Mouse (Mus musculus) hindbrain, postnatal 0 days (tissue): ENCODE measurements at regions not wholly inside any gene's neighbourhood (a gene's known extent, or its start where the extent isn't known, plus 50 kb on each side); places are given as distances from the start of the nearest gene placed in this dataset.
A peak's percentile ranks its signal among the peaks of the same experiment; 100 is the strongest.

Experiments used
- ATAC-seq: fragments of 200-750 bp; cut with Nextera tagmentation; 2 replicates; pipeline ENCODE4 v1.8.0; 2017; ENCODE audit warnings: mild to moderate bottlenecking, moderate TSS enrichment, moderate library complexity
- DNase-seq: peaks from one replicate; pipeline ENCODE4 v3.0.0-alpha.2; 2015; ENCODE audit warnings: low spot score
- H3K27ac ChIP-seq: fragments of 300-500 bp; sonication (generic); 2 replicates; pipeline ENCODE4 v1.5.1; 2014; ENCODE audit warnings: mild to moderate bottlenecking
- H3K27me3 ChIP-seq: fragments of 300-500 bp; sonication (generic); 2 replicates; pipeline ENCODE4 v1.6.1; 2014; ENCODE audit warnings: low read length, mixed read lengths; ENCODE audit not compliant: insufficient read depth
- H3K36me3 ChIP-seq: fragments of 300-500 bp; sonication (generic); 2 replicates; pipeline ENCODE4 v1.6.1; 2014; ENCODE audit warnings: low read length, mixed read lengths; ENCODE audit not compliant: insufficient read depth
- H3K4me1 ChIP-seq: fragments of 300-500 bp; sonication (generic); 2 replicates; pipeline ENCODE4 v1.6.1; 2014; ENCODE audit warnings: antibody characterized with exemption, low read length, mixed read lengths; ENCODE audit not compliant: insufficient read depth
- H3K4me2 ChIP-seq: fragments of 300-500 bp; sonication (generic); 2 replicates; pipeline ENCODE4 v1.6.1; 2014; ENCODE audit warnings: low read depth, mild to moderate bottlenecking, low read length, moderate library complexity, mixed read lengths
- H3K4me3 ChIP-seq: fragments of 300-500 bp; sonication (generic); 2 replicates; pipeline ENCODE4 v1.5.1; 2014; ENCODE audit warnings: low read length
- H3K9ac ChIP-seq: fragments of 300-500 bp; sonication (generic); replicated peaks from 2 replicates; pipeline ENCODE4 v1.6.1; 2014; ENCODE audit warnings: mild to moderate bottlenecking, low read length, moderate library complexity, mixed read lengths
- H3K9me3 ChIP-seq: fragments of 300-500 bp; sonication (generic); 2 replicates; pipeline ENCODE4 v1.6.1; 2016; ENCODE audit warnings: low read length, mixed read lengths
- CTCF ChIP-seq: IDR thresholded peaks from 2 replicates; pipeline ENCODE4 v1.5.1; 2016; ENCODE audit warnings: antibody characterized with exemption, control low read depth, low read depth
- WGBS: fragments of 180-500 bp; shearing (Covaris S2); extraction: QIAGEN DNeasy Blood & Tissue Kit; methylation state at CpG from one replicate; pipeline ENCODE4 v1.1.7; 2014; 5-methylcytosine and 5-hydroxymethylcytosine counted together

- WGBS: 86% methylated on average over 5 of the region's 5 CpGs
- Histone ChIP-seq H3K4me1 (no peaks in the 10 kb centered on the region), H3K36me3 (no peaks in the 10 kb centered on the region), H3K4me2 (no peak overlapping the region), H3K4me3 (no peak overlapping the region), H3K27ac (no peak overlapping the region), H3K9ac (no peak overlapping the region), H3K9me3 (no peaks in the 10 kb centered on the region), H3K27me3 (no peaks in the 10 kb centered on the region)
- ATAC-seq (no peak), DNase-seq (no peak)
- no peak for TF ChIP-seq CTCF
Observed at GRCm38 (mm10) chr15:32012838-32013237, 164.3 kb upstream of the Tas2r119 start.

- DNase-seq (no peak), ATAC-seq (no peak)
- H3K4me1 ChIP-seq: no peaks in the 10 kb centered on the region
- no peaks in the 10 kb centered on the region for H3K36me3 ChIP-seq
- H3K27ac ChIP-seq: no peak overlapping the region
- no peaks in the 10 kb centered on the region for H3K9me3 ChIP-seq
- 85% methylated on average over 4 of the region's 4 CpGs for WGBS
- H3K27me3 ChIP-seq: no peaks in the 10 kb centered on the region
- H3K4me3 ChIP-seq: no peak overlapping the region
- H3K4me2 ChIP-seq: no peak overlapping the region
- H3K9ac ChIP-seq: no peak overlapping the region
- TF ChIP-seq CTCF: no peak
Observed at GRCm38 (mm10) chr15:32015169-32015568, 161.9 kb upstream of the Tas2r119 start.

- no peak overlapping the region for H3K27ac ChIP-seq
- WGBS: 54% methylated on average over 6 of the region's 6 CpGs
- H3K27me3 ChIP-seq: no peaks in the 10 kb centered on the region
- no peak overlapping the region for H3K4me2 ChIP-seq
- H3K4me1 ChIP-seq: no peaks in the 10 kb centered on the region
- no peak for ATAC-seq
- no peak overlapping the region for H3K4me3 ChIP-seq
- DNase-seq: no peak
- H3K9ac ChIP-seq: no peak overlapping the region
- TF ChIP-seq CTCF: no peak
- H3K36me3 ChIP-seq: no peaks in the 10 kb centered on the region
- H3K9me3 ChIP-seq: no peaks in the 10 kb centered on the region
Observed at GRCm38 (mm10) chr15:32020323-32021008, 156.6 kb upstream of the Tas2r119 start.

- Histone ChIP-seq H3K9me3 (no peaks in the 10 kb centered on the region), H3K4me2 (no peak overlapping the region), H3K4me1 (no peaks in the 10 kb centered on the region), H3K36me3 (no peaks in the 10 kb centered on the region), H3K27me3 (no peaks in the 10 kb centered on the region), H3K27ac (no peak overlapping the region), H3K9ac (no peak overlapping the region), H3K4me3 (no peak overlapping the region)
- 76% methylated on average over 5 of the region's 5 CpGs for WGBS
- ATAC-seq (no peak), DNase-seq (no peak)
- no peak for TF ChIP-seq CTCF
Observed at GRCm38 (mm10) chr15:32021009-32021602, 156.0 kb upstream of the Tas2r119 start.

GRCm38 (mm10) chr15:32034091-32034490, 143.0 kb upstream of the Tas2r119 start:
- H3K4me2 ChIP-seq: no peak overlapping the region
- H3K4me1 ChIP-seq: 0 out of 2 replicates have a peak, but pooled peaks cover 4% of the 10 kb centered on the region
- no peak overlapping the region for H3K27ac ChIP-seq
- TF ChIP-seq CTCF: no peak
- no peaks in the 10 kb centered on the region for H3K27me3 ChIP-seq
- WGBS: 33% methylated on average over 1 of the region's 1 CpGs
- DNase-seq (no peak), ATAC-seq (no peak)
- H3K9ac ChIP-seq: no peak overlapping the region
- no peaks in the 10 kb centered on the region for H3K36me3 ChIP-seq
- H3K4me3 ChIP-seq: no peak overlapping the region
- no peaks in the 10 kb centered on the region for H3K9me3 ChIP-seq

- Histone ChIP-seq H3K9ac (no peak overlapping the region), H3K4me3 (no peak overlapping the region), H3K9me3 (no peaks in the 10 kb centered on the region), H3K4me2 (0 out of 2 replicates have a peak overlapping the region, but pooled peaks have one; percentile 1), H3K27me3 (no peaks in the 10 kb centered on the region), H3K4me1 (0 out of 2 replicates have a peak, but pooled peaks cover 4% of the 10 kb centered on the region), H3K36me3 (no peaks in the 10 kb centered on the region), H3K27ac (no peak overlapping the region)
- 16% methylated on average over 7 of the region's 7 CpGs for WGBS
- DNase-seq: peak; percentile 75
- no peak for TF ChIP-seq CTCF
- ATAC-seq: peak; percentile 86
Observed at GRCm38 (mm10) chr15:32034790-32035189, 142.3 kb upstream of the Tas2r119 start.

GRCm38 (mm10) chr15:32041764-32042163, 135.3 kb upstream of the Tas2r119 start:
- DNase-seq (no peak), ATAC-seq (no peak)
- Histone ChIP-seq H3K27me3 (no peaks in the 10 kb centered on the region), H3K4me1 (no peaks in the 10 kb centered on the region), H3K36me3 (no peaks in the 10 kb centered on the region), H3K27ac (no peak overlapping the region), H3K4me2 (no peak overlapping the region), H3K9ac (no peak overlapping the region), H3K9me3 (no peaks in the 10 kb centered on the region), H3K4me3 (no peak overlapping the region)
- no peak for TF ChIP-seq CTCF
- 66% methylated on average over 6 of the region's 6 CpGs for WGBS
